9 mouse cellular contexts compared by ENCODE assay signal in the genomic region with DNA sequence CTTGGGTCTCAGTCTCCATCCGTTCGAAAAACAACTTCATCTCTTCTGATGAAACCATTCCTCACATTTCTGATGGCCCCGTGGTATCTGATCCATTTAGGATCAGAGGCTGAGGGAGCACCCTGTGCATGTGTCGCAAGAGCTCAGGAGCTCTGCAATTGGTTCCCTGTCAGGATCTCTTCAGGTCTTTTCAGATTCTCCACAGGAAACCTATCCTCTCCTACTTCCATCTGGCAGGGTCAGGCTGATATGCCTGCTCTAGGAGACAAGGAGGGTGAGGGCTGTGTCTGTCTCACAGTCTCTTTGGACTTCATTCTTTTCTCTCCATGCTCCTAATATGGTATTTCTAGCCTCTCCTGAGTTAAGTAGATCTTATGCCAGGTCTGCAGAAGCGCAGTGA. TPM values are rescaled to one million over a fixed set of nuclear protein-coding genes. Genes with fewer than 3 reads are reported as not detected.
DNase-seq lines count a peak whose midpoint lies in the region; ATAC-seq and TF ChIP-seq lines count a peak whose summit lies in the region.
"Had no signal": no experiment of that assay in that cellular context is flagged by ENCODE, and none has a peak within 500 bp of the region (broad histone marks: within the 10 kb centered on the region; RNA-seq: fewer than 3 reads in every experiment).

No protein-coding gene starts in this region.

- H3K27me3 ChIP-seq in forebrain, embryonic 11.5 days (ENCODE audit: control insufficient read depth, insufficient read depth, low read length) = no peaks in the 10 kb centered on the region
- no peaks in the 10 kb centered on the region for H3K27me3 ChIP-seq in forebrain, embryonic 16.5 days (replicated peaks; ENCODE audit: control insufficient read depth, insufficient read depth, low read length)
- no peaks in the 10 kb centered on the region for H3K27me3 ChIP-seq in kidney, postnatal 0 days (ENCODE audit: insufficient read depth, low read length)
- H3K27me3 ChIP-seq in MEL (ENCODE audit: control insufficient read depth in 1 of 2, insufficient read depth in 2 of 2, low read length in 2 of 2) = no peaks in the 10 kb centered on the region
- H3K27me3 ChIP-seq in liver, embryonic 14.5 days (ENCODE audit: control insufficient read depth, insufficient read depth, low read length) = no peaks in the 10 kb centered on the region
- H3K27me3 ChIP-seq: hindbrain, embryonic 12.5 days had no signal

- no peaks in the 10 kb centered on the region for H3K9me3 ChIP-seq in forebrain, embryonic 11.5 days (ENCODE audit: control insufficient read depth, low read length)
- no peaks in the 10 kb centered on the region for H3K9me3 ChIP-seq in forebrain, embryonic 16.5 days (ENCODE audit: control insufficient read depth, low read length)
- H3K9me3 ChIP-seq in kidney, postnatal 0 days (replicated peaks; ENCODE audit: low read length) = no peaks in the 10 kb centered on the region
- H3K9me3 ChIP-seq in MEL (replicated peaks; ENCODE audit: insufficient read depth, low read length) = no peaks in the 10 kb centered on the region
- H3K9me3 ChIP-seq in liver, embryonic 14.5 days (ENCODE audit: control insufficient read depth, low read length) = no peaks in the 10 kb centered on the region
- H3K9me3 ChIP-seq: hindbrain, embryonic 12.5 days had no signal

- TF ChIP-seq POLR2A in MEL (IDR thresholded peaks at IDR 0.05; ENCODE audit: control insufficient read depth in 1 of 2, insufficient read depth in 1 of 2, low read depth in 1 of 2, low read length in 2 of 2, poor library complexity in 1 of 2) = no peak

- ATAC-seq in forebrain, embryonic 11.5 days (replicated peaks; ENCODE audit: low FRiP score) = no peak
- no peak for ATAC-seq in forebrain, embryonic 16.5 days
- no peak for ATAC-seq in kidney, postnatal 0 days (replicated peaks; ENCODE audit: low FRiP score, low read depth)
- ATAC-seq in liver, embryonic 14.5 days (ENCODE audit: insufficient read depth) = no peak

- peaks cover 52% of the 10 kb centered on the region for H3K79me2 ChIP-seq in MEL (ENCODE audit: control insufficient read depth, insufficient read depth, low read length, poor library complexity)

- no peak for TF ChIP-seq RAD21 in MEL (IDR thresholded peaks at IDR 0.05; ENCODE audit: low read depth, low read length)

- peaks cover 3% of the 10 kb centered on the region; the same call in 1 of the 2 replicates for H3K4me1 ChIP-seq in forebrain, embryonic 11.5 days (replicated peaks; ENCODE audit: control insufficient read depth, insufficient read depth, low read length)
- peaks cover 24% of the 10 kb centered on the region for H3K4me1 ChIP-seq in forebrain, embryonic 16.5 days (replicated peaks; ENCODE audit: control insufficient read depth, insufficient read depth, low read length)
- peaks cover 13% of the 10 kb centered on the region for H3K4me1 ChIP-seq in kidney, postnatal 0 days (replicated peaks; ENCODE audit: insufficient read depth, low read length)
- H3K4me1 ChIP-seq in MEL (ENCODE audit: control insufficient read depth in 1 of 2, insufficient read depth in 2 of 2, low read length in 2 of 2) = peaks cover 12 to 25% of the 10 kb centered on the region in 2 experiments
- peaks cover 11 to 42% of the 10 kb centered on the region in 2 experiments for H3K4me1 ChIP-seq in liver, embryonic 14.5 days (replicated peaks; ENCODE audit: control insufficient read depth in 2 of 2, insufficient read depth in 2 of 2, low read length in 1 of 2)

- no peak for TF ChIP-seq EP300 in MEL (IDR thresholded peaks at IDR 0.05; ENCODE audit: low read depth in 1 of 2, low read length in 2 of 2)
- TF ChIP-seq EP300 in liver, embryonic 14.5 days (IDR thresholded peaks at IDR 0.05; ENCODE audit: low read depth) = no peak

- no peak overlapping the region for H3K9ac ChIP-seq in forebrain, embryonic 11.5 days (ENCODE audit: low read length)
- H3K9ac ChIP-seq in forebrain, embryonic 16.5 days (replicated peaks; ENCODE audit: low read depth, low read length) = no peak overlapping the region
- no peak overlapping the region for H3K9ac ChIP-seq in kidney, postnatal 0 days (ENCODE audit: low read depth, low read length)
- H3K9ac ChIP-seq in MEL (ENCODE audit: control insufficient read depth, low read depth, low read length, poor library complexity, severe bottlenecking) = peak overlapping the region; percentile 73
- peak overlapping the region; percentile 56 for H3K9ac ChIP-seq in liver, embryonic 14.5 days (replicated peaks)
- H3K9ac ChIP-seq: hindbrain, embryonic 12.5 days had no signal

- no peak for TF ChIP-seq CTCF in kidney, postnatal 0 days (IDR thresholded peaks at IDR 0.05; ENCODE audit: low read depth)
- TF ChIP-seq CTCF in MEL (IDR thresholded peaks at IDR 0.05 in 2 of 3, conservative IDR thresholded peaks at IDR 0.05 in 1 of 3; ENCODE audit: control insufficient read depth in 1 of 3, insufficient read depth in 1 of 3, low read depth in 2 of 3, low read length in 3 of 3, poor library complexity in 1 of 3, severe bottlenecking in 1 of 3) = no peak
- TF ChIP-seq CTCF in liver, embryonic 14.5 days (IDR thresholded peaks at IDR 0.05; ENCODE audit: low read depth) = no peak

- 91% methylated on average over 5 of the region's 5 CpGs for WGBS in forebrain, embryonic 11.5 days
- WGBS in forebrain, embryonic 16.5 days = 92% methylated on average over 5 of the region's 5 CpGs
- WGBS in kidney, postnatal 0 days = 86% methylated on average over 5 of the region's 5 CpGs
- WGBS in liver, embryonic 14.5 days (ENCODE audit: insufficient replicate concordance) = 73% methylated on average over 5 of the region's 5 CpGs

- no peaks in the 10 kb centered on the region for H3K36me3 ChIP-seq in forebrain, embryonic 11.5 days (ENCODE audit: control insufficient read depth, insufficient read depth, low read length)
- H3K36me3 ChIP-seq in forebrain, embryonic 16.5 days (ENCODE audit: control insufficient read depth, insufficient read depth) = no peaks in the 10 kb centered on the region
- no peaks in the 10 kb centered on the region for H3K36me3 ChIP-seq in kidney, postnatal 0 days (ENCODE audit: insufficient read depth, low read length)
- H3K36me3 ChIP-seq in MEL (ENCODE audit: control insufficient read depth in 1 of 2, insufficient read depth in 2 of 2, low read length in 2 of 2) = peaks cover 0 to 31% of the 10 kb centered on the region in 2 experiments; a peak in 2 of 4 replicates
- H3K36me3 ChIP-seq in liver, embryonic 14.5 days (replicated peaks; ENCODE audit: control insufficient read depth, insufficient read depth, low read depth) = no peaks in the 10 kb centered on the region
- H3K36me3 ChIP-seq: hindbrain, embryonic 12.5 days had no signal

- H3K4me3 ChIP-seq in forebrain, embryonic 11.5 days (ENCODE audit: low read depth, low read length) = no peak overlapping the region
- no peak overlapping the region for H3K4me3 ChIP-seq in forebrain, embryonic 16.5 days (replicated peaks; ENCODE audit: low read length)
- H3K4me3 ChIP-seq in kidney, postnatal 0 days (replicated peaks; ENCODE audit: low read depth, low read length) = no peak overlapping the region
- peak overlapping the region; percentile 10 to 46 for H3K4me3 ChIP-seq in MEL (ENCODE audit: control insufficient read depth in 1 of 2, insufficient read depth in 1 of 2, low read depth in 2 of 2, low read length in 2 of 2)
- H3K4me3 ChIP-seq in liver, embryonic 14.5 days (ENCODE audit: insufficient read depth in 1 of 2, low read depth in 2 of 2, low read length in 2 of 2) = peak overlapping the region in 1 of 2 experiments; percentile 94; a peak in 2 of 4 replicates
- H3K4me3 ChIP-seq: hindbrain, embryonic 12.5 days had no signal

- DNase-seq in forebrain, embryonic 11.5 days (ENCODE audit: low spot score) = peak; percentile 16
- DNase-seq in kidney, postnatal 0 days (ENCODE audit: low spot score) = no peak
- DNase-seq in kidney, adult 9 months = no peak
- no peak for DNase-seq in MEL (ENCODE audit: low read depth, low spot score)
- DNase-seq in liver, embryonic 14.5 days (ENCODE audit: low read depth in 3 of 3, low spot score in 3 of 3) = no peak
- DNase-seq in thymus, postnatal 0 days (ENCODE audit: low spot score) = no peak
- DNase-seq in layer of hippocampus, postnatal 14 days (ENCODE audit: low spot score in 2 of 2) = no peak

- H3K27ac ChIP-seq in forebrain, embryonic 11.5 days (ENCODE audit: low read depth, low read length) = no peak overlapping the region
- H3K27ac ChIP-seq in forebrain, embryonic 16.5 days (ENCODE audit: low read length) = no peak overlapping the region
- H3K27ac ChIP-seq in kidney, postnatal 0 days = peak overlapping the region; percentile 40; the same call in 1 of the 2 replicates
- no peak overlapping the region for H3K27ac ChIP-seq in MEL (ENCODE audit: control insufficient read depth, low read depth, low read length)
- H3K27ac ChIP-seq in liver, embryonic 14.5 days = no peak overlapping the region
- H3K27ac ChIP-seq: hindbrain, embryonic 12.5 days had no signal

- no peak overlapping the region for H3K4me2 ChIP-seq in forebrain, embryonic 11.5 days (ENCODE audit: low read depth, low read length, severe bottlenecking)
- H3K4me2 ChIP-seq in forebrain, embryonic 16.5 days (ENCODE audit: low read length) = no peak overlapping the region
- peak overlapping the region; percentile 25; the same call in 1 of the 2 replicates for H3K4me2 ChIP-seq in kidney, postnatal 0 days (ENCODE audit: low read length)
- peak overlapping the region; percentile 91 for H3K4me2 ChIP-seq in liver, embryonic 14.5 days (ENCODE audit: low read depth)
- H3K4me2 ChIP-seq: hindbrain, embryonic 12.5 days had no signal

RNA-seq across cellular contexts. Expression of gene Fam160b1, which starts 2.7 kb away (rescaled TPM):
- polyA plus RNA-seq in forebrain, embryonic 11.5 days (2014; fragmentation: Nextera tagmentation; extraction: Ambion mirVana) = 14.0 and 14.5 TPM in 2 replicates
- 14.7 and 18.6 TPM in 2 replicates for polyA plus RNA-seq in forebrain, embryonic 16.5 days (2015; fragmentation: Nextera tagmentation; extraction: Ambion mirVana)
- polyA plus RNA-seq in kidney, postnatal 0 days (2015; fragmentation: Nextera tagmentation; extraction: Ambion mirVana) = 12.6 and 12.8 TPM in 2 replicates
- total RNA-seq in MEL (2012; rRNA removed) = 8.6 and 8.8 TPM in 2 replicates
- polyA plus RNA-seq in MEL (2012; ENCODE audit: insufficient read depth in 1 of 2, insufficient read length in 2 of 2, low read depth in 1 of 2, low replicate concordance in 2 of 2, missing spikeins in 1 of 2) = 10 to 100 TPM; 19.0 to 28.3 TPM
- polyA plus RNA-seq in liver, embryonic 14.5 days (2012; rRNA removed) = 4.8 and 5.1 TPM in 2 replicates
- 5.4 and 6.4 TPM in 2 replicates for polyA plus RNA-seq in liver, embryonic 14.5 days (2014; fragmentation: Nextera tagmentation; extraction: Ambion mirVana)
- 14.3 and 17.0 TPM in 2 replicates for polyA plus RNA-seq in thymus, postnatal 0 days (2015; fragmentation: Nextera tagmentation; extraction: Ambion mirVana)
- 10 to 100 TPM; 21.0 to 21.7 TPM for total RNA-seq in layer of hippocampus, postnatal 14 days (2021)

RNA-seq across cellular contexts. Expression of gene Ablim1, which starts 43.1 kb away (rescaled TPM):
- 17.0 and 19.9 TPM in 2 replicates for polyA plus RNA-seq in forebrain, embryonic 11.5 days (2014; fragmentation: Nextera tagmentation; extraction: Ambion mirVana)
- 47.1 and 48.5 TPM in 2 replicates for polyA plus RNA-seq in forebrain, embryonic 16.5 days (2015; fragmentation: Nextera tagmentation; extraction: Ambion mirVana)
- 40.5 and 41.2 TPM in 2 replicates for polyA plus RNA-seq in kidney, postnatal 0 days (2015; fragmentation: Nextera tagmentation; extraction: Ambion mirVana)
- total RNA-seq in MEL (2012; rRNA removed) = not detected in 2 replicates
- not detected for polyA plus RNA-seq in MEL (2012; ENCODE audit: insufficient read depth in 1 of 2, insufficient read length in 2 of 2, low read depth in 1 of 2, low replicate concordance in 2 of 2, missing spikeins in 1 of 2)
- 2.8 and 3.0 TPM in 2 replicates for polyA plus RNA-seq in liver, embryonic 14.5 days (2012; rRNA removed)
- polyA plus RNA-seq in liver, embryonic 14.5 days (2014; fragmentation: Nextera tagmentation; extraction: Ambion mirVana) = 4.7 and 6.3 TPM in 2 replicates
- 148 and 166 TPM in 2 replicates for polyA plus RNA-seq in thymus, postnatal 0 days (2015; fragmentation: Nextera tagmentation; extraction: Ambion mirVana)
- 10 to 100 TPM; 68.1 to 78.3 TPM for total RNA-seq in layer of hippocampus, postnatal 14 days (2021)

Comparison
In these comparisons a context has a peak if more than half of its experiments do, and no peak if none do; other contexts are left out.
1. H3K4me2 ChIP-seq: peak in kidney, postnatal 0 days (single experiment) and liver, embryonic 14.5 days (single experiment); none in forebrain, embryonic 11.5 days (single experiment) and forebrain, embryonic 16.5 days (single experiment).
2. H3K4me3 ChIP-seq: peak in MEL (2 of 2); none in forebrain, embryonic 11.5 days (single experiment), forebrain, embryonic 16.5 days (single experiment) and kidney, postnatal 0 days (single experiment).
3. H3K9ac ChIP-seq: peak in MEL (single experiment) and liver, embryonic 14.5 days (single experiment); none in forebrain, embryonic 11.5 days (single experiment), forebrain, embryonic 16.5 days (single experiment) and kidney, postnatal 0 days (single experiment).